Mouse (Mus musculus) ES-E14 (cell line): Measurements from ENCODE around the gene Tmem102.

ENCODE experiments used
- HCFC1 ChIP-seq: IDR thresholded peaks from 2 replicates; pipeline ENCODE4 v1.6.1; 2012; ENCODE audit warnings: low read length, inconsistent platforms, borderline replicate concordance; ENCODE audit not compliant: insufficient read depth
- ZNF384 ChIP-seq: IDR thresholded peaks from 2 replicates; pipeline ENCODE4 v1.6.1; 2012; ENCODE audit warnings: low read depth, low read length, inconsistent platforms

DNA sequence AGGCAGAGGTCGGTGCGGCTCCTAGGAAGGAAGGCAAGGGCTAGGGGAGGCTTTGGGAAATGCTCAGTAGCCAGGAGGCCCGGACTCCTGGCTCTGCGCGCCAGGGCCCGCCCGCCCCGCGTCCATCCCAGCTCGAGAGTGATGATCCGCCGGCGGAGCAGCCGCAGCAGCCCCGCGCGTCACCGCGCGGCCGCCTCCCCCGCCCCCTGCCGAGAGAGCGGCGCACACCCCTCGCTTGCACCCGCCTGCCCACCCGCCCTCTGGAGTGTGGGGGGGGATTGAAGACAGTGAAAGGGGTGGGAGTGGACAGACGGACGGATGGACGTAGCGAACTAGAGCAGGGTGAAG lies 32.2 kb upstream of the Tmem102 start, which contains the start of gene Nlgn2:
- TF ChIP-seq ZNF384 (no peak), HCFC1 (no peak)
